Mouse (Mus musculus) cerebellum, adult 2 months (tissue): Measurements from ENCODE around the gene Obp2b.

Source experiments
- CTCF ChIP-seq: fragments of 200-500 bp; IDR thresholded peaks from 2 replicates; pipeline ENCODE4 v1.5.1; 2011; ENCODE audit warnings: low read depth, mild to moderate bottlenecking, control low read depth, low read length, moderate library complexity, borderline replicate concordance; ENCODE audit not compliant: insufficient read depth
- POLR2A ChIP-seq: fragments of 200-500 bp; IDR thresholded peaks from 2 replicates; pipeline ENCODE4 v1.6.1; 2011; ENCODE audit warnings: low read length, control low read depth, borderline replicate concordance; ENCODE audit not compliant: insufficient read depth

GRCm38 (mm10) chr2:25754201-25754600 lies 17.4 kb downstream of the Obp2b start:
- TF ChIP-seq CTCF = no peak
- TF ChIP-seq POLR2A = no peak
